Mouse (Mus musculus) embryonic fibroblast, embryonic 13.5 days (primary cell): ENCODE data around the gene Col4a2. TPM values are rescaled to one million over a fixed set of nuclear protein-coding genes. Genes with fewer than 3 reads are reported as not detected.
"Not testable (repeated sequence)": the region's sequence is repeated elsewhere in the genome, so short reads cannot be mapped to it uniquely, and the experiment has no call there.

Source experiments
- H3K27ac ChIP-seq: 2 replicates; pipeline ENCODE4 v1.5.1; 2012; ENCODE audit warnings: low read length, control low read depth, inconsistent platforms; ENCODE audit not compliant: insufficient read depth
- H3K4me1 ChIP-seq: 2 replicates; pipeline ENCODE4 v1.6.1; 2011; ENCODE audit warnings: low read length; ENCODE audit not compliant: control insufficient read depth, insufficient read depth
- H3K4me3 ChIP-seq: 2 replicates; pipeline ENCODE4 v1.5.1; 2011; ENCODE audit warnings: mild to moderate bottlenecking, control low read depth, low read length; ENCODE audit not compliant: insufficient read depth
- CTCF ChIP-seq: IDR thresholded peaks from 2 replicates; pipeline ENCODE4 v1.5.1; 2011; ENCODE audit warnings: mild to moderate bottlenecking, control low read depth, low read length, moderate library complexity, borderline replicate concordance; ENCODE audit not compliant: insufficient read depth
- POLR2A ChIP-seq: IDR thresholded peaks from 2 replicates; pipeline ENCODE4 v1.6.1; 2011; ENCODE audit warnings: low read depth, mild to moderate bottlenecking, control low read depth, low read length, moderate library complexity
- polyA plus RNA-seq: library from polyadenylated mRNA; stranded (reverse); fragments of >200 nt; gene quantifications from 2 replicates; pipeline ENCODE4 v1.2.4, GENCODE M21; 2011; ENCODE audit warnings: low read depth; ENCODE audit not compliant: missing spikeins, insufficient read length

The Col4a2 gene
- polyA plus RNA-seq, 1 experiment: 282 TPM

GRCm38 (mm10) chr8:11461847-11462246 is 149.2 kb downstream of the Col4a2 start:
- H3K4me1 ChIP-seq: 0 out of 2 replicates have a peak, but pooled peaks cover 4% of the 10 kb centered on the region
- no peak overlapping the region for H3K27ac ChIP-seq
- H3K4me3 ChIP-seq: no peak overlapping the region
- no peak for TF ChIP-seq CTCF
- TF ChIP-seq POLR2A: no peak

GRCm38 (mm10) chr8:11462641-11463040 is 150.0 kb downstream of the Col4a2 start:
- Histone ChIP-seq H3K4me1 (0 out of 2 replicates have a peak, but pooled peaks cover 4% of the 10 kb centered on the region), H3K27ac (no peak overlapping the region), H3K4me3 (no peak overlapping the region)
- TF ChIP-seq CTCF (no peak), POLR2A (no peak)

GRCm38 (mm10) chr8:11463541-11463888 is 150.9 kb downstream of the Col4a2 start:
- Histone ChIP-seq H3K4me3 (no peak overlapping the region), H3K4me1 (0 out of 2 replicates have a peak, but pooled peaks cover 2% of the 10 kb centered on the region), H3K27ac (no peak overlapping the region)
- TF ChIP-seq CTCF (no peak), POLR2A (no peak)

GRCm38 (mm10) chr8:11463889-11464706 is 151.5 kb downstream of the Col4a2 start:
- TF ChIP-seq CTCF (no peak), POLR2A (no peak)
- Histone ChIP-seq H3K4me1 (0 out of 2 replicates have a peak, but pooled peaks cover 2% of the 10 kb centered on the region), H3K27ac (no peak overlapping the region), H3K4me3 (no peak overlapping the region)

- TF ChIP-seq POLR2A (no peak), CTCF (no peak)
- H3K4me1 ChIP-seq: 0 out of 2 replicates have a peak, but pooled peaks cover 2% of the 10 kb centered on the region
- H3K27ac ChIP-seq: no peak overlapping the region
- no peak overlapping the region for H3K4me3 ChIP-seq
Measured at GRCm38 (mm10) chr8:11464707-11464964, 152.0 kb downstream of the Col4a2 start.

GRCm38 (mm10) chr8:11465619-11466018 is 153.0 kb downstream of the Col4a2 start:
- no peak for TF ChIP-seq POLR2A
- no peak for TF ChIP-seq CTCF
- Histone ChIP-seq H3K4me1 (0 out of 2 replicates have a peak, but pooled peaks cover 2% of the 10 kb centered on the region), H3K4me3 (no peak overlapping the region), H3K27ac (no peak overlapping the region)

GRCm38 (mm10) chr8:11466528-11466927 is 153.9 kb downstream of the Col4a2 start:
- not testable (repeated sequence) for H3K4me1 ChIP-seq, H3K27ac ChIP-seq, H3K4me3 ChIP-seq

- H3K27ac ChIP-seq: no peak overlapping the region
- H3K4me3 ChIP-seq: no peak overlapping the region
- TF ChIP-seq POLR2A: no peak
- peak; percentile 64; the same call in 1 of the 2 replicates for TF ChIP-seq CTCF
- 0 out of 2 replicates have a peak, but pooled peaks cover 2% of the 10 kb centered on the region for H3K4me1 ChIP-seq
Measured at GRCm38 (mm10) chr8:11469095-11469494, 156.5 kb downstream of the Col4a2 start.

- no peak overlapping the region for H3K4me3 ChIP-seq
- no peak overlapping the region for H3K27ac ChIP-seq
- TF ChIP-seq CTCF (no peak), POLR2A (no peak)
- no peaks in the 10 kb centered on the region for H3K4me1 ChIP-seq
Measured at GRCm38 (mm10) chr8:11470694-11471093, 158.1 kb downstream of the Col4a2 start.

GRCm38 (mm10) chr8:11471309-11471708 is 158.7 kb downstream of the Col4a2 start:
- Histone ChIP-seq H3K4me1 (peaks cover 2% of the 10 kb centered on the region; the same call in 1 of the 2 replicates), H3K4me3 (no peak overlapping the region), H3K27ac (no peak overlapping the region)
- TF ChIP-seq POLR2A (no peak), CTCF (no peak)
